Mouse (Mus musculus): ENCODE data around the gene Tmem120b. TPM values are rescaled to one million over a fixed set of nuclear protein-coding genes. Genes with fewer than 3 reads are reported as not detected.
A peak's percentile ranks its signal among the peaks of the same experiment; 100 is the strongest.
"Not testable (repeated sequence)": the region's sequence is repeated elsewhere in the genome, so short reads cannot be mapped to it uniquely, and the experiment has no call there.

The Tmem120b gene
- total RNA-seq, 2 experiments from 2014 or later, result 17.8 to 19.6 TPM

DNA sequence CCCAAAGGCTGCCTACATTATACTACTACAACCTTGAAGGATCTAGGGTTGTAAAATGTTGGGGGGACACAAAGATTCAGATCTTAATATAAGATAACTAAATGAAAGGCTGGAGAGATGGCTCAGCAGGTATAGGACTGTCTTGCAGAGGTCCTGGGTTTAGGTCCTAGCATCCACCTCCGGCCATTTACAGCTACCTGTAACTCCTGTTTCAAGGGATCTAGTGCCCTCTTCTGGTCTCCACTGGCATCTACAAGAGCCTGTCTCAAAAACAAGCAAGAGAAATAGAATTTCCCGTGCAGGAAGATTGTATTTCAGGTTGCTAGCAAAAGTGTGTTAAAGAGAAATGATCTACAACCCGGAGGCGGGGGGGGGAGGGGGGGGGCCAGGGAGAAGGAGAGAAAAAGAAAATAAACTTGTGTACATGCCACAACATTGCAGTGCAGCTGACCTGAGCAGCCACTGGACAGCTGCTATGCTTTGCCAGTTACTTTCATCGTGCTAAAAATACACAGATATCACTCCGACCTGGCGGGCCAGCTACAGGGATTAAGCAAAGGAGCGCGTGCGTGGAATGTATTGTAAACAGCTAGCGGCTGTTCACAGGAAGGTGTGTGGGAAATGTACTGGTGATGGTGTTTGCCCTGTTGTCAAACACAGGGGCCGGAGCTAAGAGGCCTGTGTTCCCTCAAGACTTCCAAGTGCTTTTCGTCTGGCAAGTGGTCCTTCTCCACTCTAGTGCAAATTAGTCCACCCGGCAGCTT is 8.3 kb upstream of the Tmem120b start:
- no peak for DNase-seq (ENCODE audit: low spot score in 2 of 2)
- Histone ChIP-seq H3K27ac (no peak overlapping the region), H3K4me3 (no peak overlapping the region)
- TF ChIP-seq CTCF (conservative IDR thresholded peaks at IDR 0.05), result peak; percentile 79

- no peak; the same call in 1 of the 2 replicates for TF ChIP-seq CTCF (conservative IDR thresholded peaks at IDR 0.05)
- no peak overlapping the region for H3K27ac ChIP-seq
- H3K4me3 ChIP-seq, result no peak overlapping the region
- DNase-seq (ENCODE audit: low spot score in 2 of 2), result no peak
These were observed 7.4 kb upstream of the Tmem120b start for GRCm38 (mm10) chr5:123060706-123061401.

- not testable (repeated sequence) for H3K27ac ChIP-seq; DNase-seq (ENCODE audit: low spot score in 2 of 2); H3K4me3 ChIP-seq
These were observed 6.8 kb upstream of the Tmem120b start for GRCm38 (mm10) chr5:123061402-123061749.

DNA sequence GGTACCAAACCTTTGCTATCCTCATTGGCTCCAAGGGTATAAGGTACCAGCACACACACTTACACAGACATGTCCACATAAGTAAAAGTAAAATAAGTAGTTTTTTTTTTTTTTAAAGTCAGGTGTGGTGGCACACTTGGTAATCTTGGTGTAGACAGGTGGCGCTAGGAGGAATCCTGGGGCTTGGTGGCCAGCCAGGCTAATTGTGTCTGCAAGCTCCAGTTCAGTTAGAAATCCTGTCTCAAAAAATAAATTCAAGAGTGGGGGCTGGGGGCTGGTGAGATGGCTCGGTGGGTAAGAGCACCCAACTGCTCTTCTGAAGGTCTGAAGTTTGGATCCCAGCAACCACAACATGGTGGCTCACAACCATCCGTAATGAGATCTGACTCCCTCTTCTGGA is 5.1 kb upstream of the Tmem120b start:
- DNase-seq (ENCODE audit: low spot score in 2 of 2), result no peak
- H3K4me3 ChIP-seq, result no peak overlapping the region
- no peak for TF ChIP-seq CTCF (conservative IDR thresholded peaks at IDR 0.05)
- H3K27ac ChIP-seq, result no peak overlapping the region

DNA sequence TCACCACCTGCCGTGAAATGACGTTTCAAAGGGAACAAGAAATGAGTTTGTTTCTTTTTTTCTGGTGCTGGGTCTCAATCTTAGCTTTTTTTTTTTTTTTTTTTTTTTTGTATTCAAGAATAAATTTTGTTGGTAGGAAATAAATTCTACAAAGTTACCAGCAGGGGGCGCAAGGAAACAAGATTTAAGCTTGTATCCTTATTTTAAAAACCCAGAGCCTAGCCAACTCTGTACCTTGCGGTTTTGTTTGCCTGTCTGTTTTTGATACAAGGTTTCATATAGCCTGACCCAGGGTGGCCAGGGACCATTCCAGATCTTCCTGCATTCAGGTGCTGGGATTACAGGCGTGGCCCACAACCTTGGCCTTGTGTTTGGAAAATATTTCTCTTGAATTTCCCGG is 4.0 kb upstream of the Tmem120b start:
- peak; percentile 66 to 77 for DNase-seq (ENCODE audit: low spot score in 2 of 2)
- TF ChIP-seq CTCF (conservative IDR thresholded peaks at IDR 0.05), result peak; percentile 78
- no peak overlapping the region for H3K27ac ChIP-seq
- no peak overlapping the region for H3K4me3 ChIP-seq

DNA sequence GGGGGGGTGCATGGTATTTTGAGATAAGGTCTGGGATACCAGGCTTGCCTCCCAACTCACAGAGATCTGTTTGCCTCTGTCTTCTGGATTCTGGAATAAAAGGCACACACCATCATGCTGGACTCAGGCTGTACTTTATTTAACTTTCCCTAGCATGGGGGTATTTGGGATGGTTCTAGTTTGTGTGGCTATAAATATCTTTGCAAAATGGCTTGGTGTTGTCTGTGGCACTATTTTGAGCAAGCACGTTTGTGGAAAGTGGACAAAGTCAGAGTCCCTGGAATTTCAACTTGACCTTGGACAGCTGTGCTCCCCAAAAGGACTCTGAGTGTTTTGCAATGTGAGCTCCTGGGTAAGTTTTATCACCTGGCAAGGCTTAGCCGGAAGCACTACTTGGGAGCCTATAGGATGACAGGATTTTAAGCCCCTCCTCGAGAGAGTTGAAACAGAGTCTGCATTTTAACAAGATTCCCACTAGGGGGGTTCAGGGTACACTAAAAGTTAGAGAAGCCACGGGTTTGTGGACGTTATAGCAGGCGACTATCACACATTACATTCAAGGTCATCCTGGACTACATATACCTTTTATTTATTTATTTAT is 720 bp upstream of the Tmem120b start:
- Histone ChIP-seq H3K27ac (no peak overlapping the region), H3K4me3 (no peak overlapping the region)
- no peak for DNase-seq (ENCODE audit: low spot score in 2 of 2)
- peak; percentile 72 for TF ChIP-seq CTCF (conservative IDR thresholded peaks at IDR 0.05)

DNA sequence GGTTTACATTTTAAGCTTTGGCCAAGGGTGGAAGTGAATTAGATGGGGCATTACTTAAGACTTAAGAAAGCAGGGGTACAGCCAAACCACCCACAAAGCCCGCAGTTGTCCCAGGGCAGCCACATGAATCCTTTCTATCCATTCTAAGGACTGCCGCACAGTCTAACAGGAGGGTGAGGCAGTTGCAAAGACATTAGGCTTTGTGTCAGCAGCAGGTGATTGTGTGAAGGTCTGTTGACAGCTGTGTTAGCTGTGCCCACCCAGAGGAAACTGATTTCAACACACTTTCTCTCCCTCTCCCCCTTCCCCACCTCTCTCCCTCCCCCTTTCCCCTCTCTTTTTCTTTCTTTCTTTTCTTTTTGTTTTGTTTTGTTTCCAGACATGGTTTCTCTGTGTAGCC is 499 bp downstream of the Tmem120b start:
- no peak overlapping the region for H3K4me3 ChIP-seq
- no peak for DNase-seq (ENCODE audit: low spot score in 2 of 2)

DNA sequence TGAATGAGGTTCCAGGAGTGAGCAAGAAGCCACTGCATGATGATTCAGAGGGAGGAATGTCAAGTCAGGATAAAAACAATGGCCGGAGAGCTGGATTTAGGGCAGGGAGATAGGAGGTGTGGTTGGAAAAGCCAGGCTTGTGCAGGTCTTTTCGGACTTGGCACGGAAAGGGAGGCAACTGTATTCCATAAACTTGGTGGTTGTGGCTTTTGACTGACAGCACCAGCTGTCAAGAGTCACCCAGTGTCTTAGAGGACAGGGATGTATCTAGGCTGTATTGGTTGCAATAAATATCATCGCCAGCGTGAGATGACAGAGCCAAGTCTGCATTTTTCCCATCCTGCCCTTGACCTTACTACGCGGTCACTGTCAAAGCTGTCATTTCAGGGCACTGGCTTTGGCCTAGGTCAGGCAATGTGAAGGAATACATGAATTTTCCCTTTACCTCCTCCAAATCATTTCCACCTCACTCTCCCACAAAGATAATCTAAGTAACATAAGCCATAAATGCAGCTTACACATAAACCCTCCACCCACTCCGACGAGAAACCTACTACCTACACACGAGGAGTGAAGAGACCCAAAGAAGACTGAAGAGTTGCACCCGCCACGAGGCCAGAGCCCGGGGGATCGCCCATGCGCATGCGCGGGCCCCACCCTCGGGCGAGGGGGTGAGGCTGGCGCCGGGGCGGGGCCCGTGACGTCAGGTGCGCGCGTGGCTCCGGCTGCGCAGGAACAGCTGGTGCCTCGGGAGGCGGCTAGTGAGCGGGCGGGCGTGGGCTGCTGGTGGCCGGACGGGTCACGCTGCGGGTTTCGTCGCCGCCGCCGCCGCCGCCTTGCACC is 7.6 kb downstream of the Tmem120b start:
- Histone ChIP-seq H3K4me3 (peak overlapping the region; percentile 98), H3K27ac (peak overlapping the region; percentile 90)
- TF ChIP-seq CTCF (conservative IDR thresholded peaks at IDR 0.05), result no peak
- DNase-seq (ENCODE audit: low spot score in 2 of 2), result peak; percentile 93 to 96

More for the DNA sequence above, 499 bp downstream of the Tmem120b start:
- TF ChIP-seq CTCF (conservative IDR thresholded peaks at IDR 0.05), result no peak
- no peak overlapping the region for H3K27ac ChIP-seq

DNA sequence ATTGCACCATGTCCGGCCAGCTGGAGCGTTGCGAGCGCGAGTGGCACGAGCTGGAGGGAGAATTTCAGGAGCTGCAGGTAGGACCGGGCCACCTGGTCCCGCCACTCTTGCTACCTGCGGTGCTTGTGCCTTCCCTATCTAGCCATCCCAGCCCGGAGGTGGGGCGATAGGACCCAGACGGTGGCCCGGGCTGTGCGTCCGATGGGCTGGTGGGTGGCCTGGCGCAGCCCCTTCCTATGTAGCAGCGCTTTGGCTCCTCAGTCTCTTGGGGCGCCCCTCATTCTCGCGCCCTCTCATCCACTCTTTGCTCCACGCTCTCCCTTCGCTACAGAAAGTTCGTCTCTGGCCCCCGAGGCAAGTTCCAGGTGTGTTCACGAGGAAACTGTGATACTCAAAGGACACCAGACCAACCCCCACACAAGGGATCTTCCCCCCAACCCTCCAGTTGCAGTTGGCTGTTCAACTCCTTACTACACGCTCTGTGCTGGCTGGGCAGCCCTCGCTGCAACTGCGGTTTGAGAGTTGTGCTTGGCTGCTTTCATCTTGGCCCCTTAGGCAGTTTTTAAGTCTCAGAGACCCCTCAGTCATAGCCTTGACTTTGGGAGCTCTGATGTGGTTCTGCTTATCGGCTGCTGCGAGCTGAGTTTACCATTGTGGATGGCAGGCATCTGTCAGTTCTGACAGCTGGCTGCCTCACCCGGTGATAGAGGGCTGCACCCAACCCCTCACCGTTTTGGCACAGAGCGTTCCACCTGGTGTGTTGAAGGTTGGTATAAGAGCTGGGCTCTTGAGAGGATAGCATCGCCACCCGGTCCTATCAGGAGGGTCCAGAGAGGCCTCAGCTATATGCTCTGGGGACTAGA is 8.4 kb downstream of the Tmem120b start:
- Histone ChIP-seq H3K27ac (peak overlapping the region; percentile 90), H3K4me3 (peak overlapping the region; percentile 98)
- TF ChIP-seq CTCF (conservative IDR thresholded peaks at IDR 0.05), result no peak
- peak in 1 of 2 experiments; percentile 23 for DNase-seq (ENCODE audit: low spot score in 2 of 2)

DNA sequence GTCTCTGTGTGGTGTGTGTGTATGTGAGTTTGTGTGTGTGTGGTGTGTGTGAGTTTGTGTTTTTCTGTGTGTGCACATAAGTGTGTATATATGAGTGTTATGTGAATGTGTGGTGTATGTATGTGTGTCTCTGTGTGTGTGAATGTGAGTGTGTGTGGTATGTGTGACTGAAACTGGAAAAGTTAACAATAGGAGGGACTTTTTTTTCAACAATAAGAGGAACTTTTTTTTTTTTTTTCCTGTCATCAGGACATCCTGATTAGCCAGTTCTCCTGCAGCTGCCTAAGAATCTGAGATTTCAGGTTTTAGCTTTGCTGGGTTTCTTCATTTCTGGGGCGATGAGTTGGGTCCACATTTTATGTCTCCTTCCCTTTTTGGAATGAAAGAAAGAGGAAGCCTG is 11.4 kb downstream of the Tmem120b start:
- no peak for TF ChIP-seq CTCF (conservative IDR thresholded peaks at IDR 0.05)
- no peak overlapping the region for H3K27ac ChIP-seq
- H3K4me3 ChIP-seq, result no peak overlapping the region
- no peak for DNase-seq (ENCODE audit: low spot score in 2 of 2)

- no peak overlapping the region for H3K27ac ChIP-seq
- H3K4me3 ChIP-seq, result no peak overlapping the region
- no peak for DNase-seq (ENCODE audit: low spot score in 2 of 2)
- no peak for TF ChIP-seq CTCF (conservative IDR thresholded peaks at IDR 0.05)
These were observed 11.8 kb downstream of the Tmem120b start for GRCm38 (mm10) chr5:123080041-123080440.

DNA sequence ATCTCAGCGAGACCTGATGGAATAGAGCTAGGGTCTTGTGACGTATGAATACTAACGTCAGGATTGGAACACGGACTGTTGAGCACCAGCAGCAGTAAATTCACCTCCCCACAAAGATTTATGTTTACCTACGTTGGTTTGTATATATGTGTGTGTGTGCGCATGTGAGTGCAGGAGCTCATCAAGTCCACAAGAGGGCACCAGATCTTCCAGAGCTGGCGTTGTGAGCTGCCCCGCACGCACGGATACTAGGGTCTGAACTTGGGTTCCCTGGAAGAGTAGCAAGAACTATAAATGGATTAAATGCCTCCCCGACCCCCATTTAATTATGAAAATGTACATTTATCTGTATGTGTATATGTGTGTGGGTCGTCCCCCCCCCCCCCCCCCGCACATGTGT is 12.3 kb downstream of the Tmem120b start:
- no peak overlapping the region for H3K27ac ChIP-seq
- no peak for DNase-seq (ENCODE audit: low spot score in 2 of 2)
- H3K4me3 ChIP-seq, result no peak overlapping the region
- peak; percentile 45 for TF ChIP-seq CTCF (conservative IDR thresholded peaks at IDR 0.05)

Data from layer of hippocampus, adult 2 months (tissue).